In genomic region chr13:76190273-76190672, GRCm38 (mm10) we compare ENCODE assay signal across 15 mouse cellular contexts.
DNase-seq lines count a peak whose midpoint lies in the region; TF ChIP-seq lines count a peak whose summit lies in the region.
"Had no signal": no experiment of that assay in that cellular context is flagged by ENCODE, and none has a peak within 500 bp of the region (broad histone marks: within the 10 kb centered on the region; RNA-seq: fewer than 3 reads in every experiment).

No protein-coding gene starts in this region.

- peaks cover 15% of the 10 kb centered on the region for H3K4me1 ChIP-seq in cerebellum, adult 2 months (ENCODE audit: control insufficient read depth, insufficient read depth, low read length)
- H3K4me1 ChIP-seq: embryonic facial prominence, embryonic 12.5 days; heart, embryonic 12.5 days; hindbrain, embryonic 15.5 days had no signal

- H3K27me3 ChIP-seq in cerebellum, adult 2 months (ENCODE audit: control insufficient read depth, insufficient read depth, low read length) = no peaks in the 10 kb centered on the region
- H3K27me3 ChIP-seq: embryonic facial prominence, embryonic 12.5 days; forebrain, embryonic 15.5 days; heart, embryonic 12.5 days; hindbrain, embryonic 15.5 days had no signal

- no peak for TF ChIP-seq POLR2A in cerebellum, adult 2 months (IDR thresholded peaks at IDR 0.05; ENCODE audit: borderline replicate concordance, insufficient read depth, low read length)

- H3K4me3 ChIP-seq in cerebellum, adult 2 months (replicated peaks; ENCODE audit: insufficient read depth, low read depth, low read length) = no peak overlapping the region
- H3K4me3 ChIP-seq in layer of hippocampus, adult 2 months = no peak overlapping the region
- H3K4me3 ChIP-seq: embryonic facial prominence, embryonic 12.5 days; forebrain, embryonic 15.5 days; heart, embryonic 12.5 days; hindbrain, embryonic 15.5 days had no signal

- 19% methylated on average over 3 of the region's 3 CpGs for WGBS in cerebellum, adult 2 months

- DNase-seq in cerebellum, adult 2 months = peak; percentile 40 to 52
- DNase-seq in cerebellum, adult 11 months = no peak
- DNase-seq in layer of hippocampus, adult 2 months (ENCODE audit: low spot score in 2 of 2) = no peak
- DNase-seq in layer of hippocampus, adult 8-10 months (ENCODE audit: low spot score in 2 of 2) = no peak
- peak; percentile 63 for DNase-seq in brain, adult 2 months (ENCODE audit: low read depth, low spot score)
- peak; percentile 67 to 75 for DNase-seq in cerebellum, postnatal 10 days
- no peak for DNase-seq in spleen, postnatal 14 days (ENCODE audit: low spot score in 2 of 2)
- no peak for DNase-seq in spleen, postnatal 4 days (ENCODE audit: low spot score in 2 of 2)
- DNase-seq: adrenal gland, postnatal 14 days; gastrocnemius, postnatal 14 days; heart, postnatal 36 days had no signal

- no peak for TF ChIP-seq CTCF in cerebellum, adult 2 months (IDR thresholded peaks at IDR 0.05; ENCODE audit: borderline replicate concordance, insufficient read depth, low read depth, low read length)
- no peak for TF ChIP-seq CTCF in layer of hippocampus, adult 2 months (conservative IDR thresholded peaks at IDR 0.05)

- H3K27ac ChIP-seq in cerebellum, adult 2 months (ENCODE audit: insufficient read depth, low read length) = peak overlapping the region; percentile 47
- peak overlapping the region; percentile 76 for H3K27ac ChIP-seq in layer of hippocampus, adult 2 months
- H3K27ac ChIP-seq: embryonic facial prominence, embryonic 12.5 days; forebrain, embryonic 15.5 days; hindbrain, embryonic 15.5 days had no signal

Comparison
In these comparisons a context has a peak if more than half of its experiments do, and no peak if none do; other contexts are left out.
1. DNase-seq: peak in cerebellum, adult 2 months (2 of 2), brain, adult 2 months (single experiment) and cerebellum, postnatal 10 days (2 of 2); none in cerebellum, adult 11 months (single experiment), layer of hippocampus, adult 2 months (0 of 2), layer of hippocampus, adult 8-10 months (0 of 2), spleen, postnatal 14 days (0 of 2) and spleen, postnatal 4 days (0 of 2).